Mouse (Mus musculus) lung, embryonic 14.5 days (tissue): ENCODE measurements around the gene Arap1. TPM values are rescaled to one million over a fixed set of nuclear protein-coding genes. Genes with fewer than 3 reads are reported as not detected.

Experiments used
- ATAC-seq: fragments of 200-750 bp; cut with Nextera tagmentation; 2 replicates; pipeline ENCODE4 v1.8.0; 2017; ENCODE audit warnings: mild to moderate bottlenecking, moderate TSS enrichment, moderate library complexity; ENCODE audit not compliant: insufficient read depth
- DNase-seq: peaks from one replicate; pipeline ENCODE4 v3.0.0-alpha.2; 2015
- H3K27ac ChIP-seq: fragments of 300-500 bp; sonication (generic); 2 replicates; pipeline ENCODE4 v1.5.1; 2014; ENCODE audit warnings: low read depth, mild to moderate bottlenecking, moderate library complexity
- H3K27me3 ChIP-seq: fragments of 300-500 bp; sonication (generic); 2 replicates; pipeline ENCODE4 v1.6.1; 2014; ENCODE audit warnings: low read length, control low read depth; ENCODE audit not compliant: insufficient read depth
- H3K36me3 ChIP-seq: fragments of 300-500 bp; sonication (generic); 2 replicates; pipeline ENCODE4 v1.6.1; 2014; ENCODE audit warnings: control low read depth; ENCODE audit not compliant: insufficient read depth
- H3K4me1 ChIP-seq: fragments of 300-500 bp; sonication (generic); 2 replicates; pipeline ENCODE4 v1.6.1; 2014; ENCODE audit warnings: antibody characterized with exemption, control low read depth; ENCODE audit not compliant: insufficient read depth
- H3K4me2 ChIP-seq: fragments of 300-500 bp; sonication (generic); 2 replicates; pipeline ENCODE4 v1.6.1; 2014; ENCODE audit warnings: mild to moderate bottlenecking
- H3K4me3 ChIP-seq: fragments of 300-500 bp; sonication (generic); 2 replicates; pipeline ENCODE4 v1.5.1; 2014; ENCODE audit warnings: low read depth, low read length
- H3K9ac ChIP-seq: fragments of 300-500 bp; sonication (generic); 2 replicates; pipeline ENCODE4 v1.6.1; 2014
- H3K9me3 ChIP-seq: fragments of 300-500 bp; sonication (generic); 2 replicates; pipeline ENCODE4 v1.6.1; 2016; ENCODE audit warnings: low read depth, low read length, control low read depth
- CTCF ChIP-seq: IDR thresholded peaks from 2 replicates; pipeline ENCODE4 v1.5.1; 2016; ENCODE audit warnings: antibody characterized with exemption, low read depth
- WGBS: fragments of 180-500 bp; shearing (Covaris S2); extraction: QIAGEN DNeasy Blood & Tissue Kit; methylation state at CpG from one replicate; pipeline ENCODE4 v1.1.7; 2014; 5-methylcytosine and 5-hydroxymethylcytosine counted together
- polyA plus RNA-seq: library from polyadenylated mRNA; unstranded; fragments of >200 nt; fragmentation: Nextera tagmentation; extraction: Ambion mirVana; gene quantifications from 2 replicates; pipeline ENCODE4 v1.2.1, GENCODE M21; 2014

The Arap1 gene
- polyA plus RNA-seq, 1 experiment from 2014 or later: 122 TPM

DNA sequence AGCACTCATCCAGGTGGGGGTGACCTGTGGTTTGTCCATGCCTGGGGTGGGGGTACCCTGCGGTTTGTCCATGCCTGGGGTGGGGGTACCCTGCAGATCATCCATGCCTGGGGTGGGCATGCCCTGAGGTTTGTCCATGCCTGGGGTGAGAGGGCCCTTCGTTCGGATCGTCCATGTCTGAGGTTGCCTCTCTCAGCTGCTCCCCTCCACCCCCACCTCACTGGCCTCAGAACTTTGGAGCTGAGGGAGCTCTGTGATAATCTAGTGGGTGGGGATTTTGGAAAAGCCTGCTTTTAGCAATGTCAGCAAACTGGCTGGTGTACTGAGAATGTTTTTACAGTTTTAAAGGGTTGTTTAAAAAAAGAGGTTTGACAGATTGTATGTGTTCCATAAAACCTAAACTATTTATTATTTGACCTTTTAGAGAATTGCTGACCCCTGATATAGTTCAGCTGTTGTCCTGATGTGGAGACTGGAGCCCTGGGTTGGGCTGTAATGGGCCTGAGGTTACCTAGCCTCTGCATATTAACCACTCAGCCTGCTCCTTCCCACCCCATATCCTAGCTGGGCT lies 44.1 kb downstream of the Arap1 start:
- DNase-seq (peak; percentile 84), ATAC-seq (peak; percentile 14; the same call in 1 of the 2 replicates)
- 33% methylated on average over 4 of the region's 4 CpGs for WGBS
- Histone ChIP-seq H3K27me3 (no peaks in the 10 kb centered on the region), H3K9me3 (no peaks in the 10 kb centered on the region), H3K4me1 (peaks cover 14% of the 10 kb centered on the region), H3K4me2 (peak overlapping the region; percentile 33), H3K9ac (peak overlapping the region; percentile 13; the same call in 1 of the 2 replicates), H3K27ac (peak overlapping the region; percentile 99), H3K36me3 (peaks cover 47% of the 10 kb centered on the region), H3K4me3 (no peak overlapping the region)
- no peak for TF ChIP-seq CTCF

DNA sequence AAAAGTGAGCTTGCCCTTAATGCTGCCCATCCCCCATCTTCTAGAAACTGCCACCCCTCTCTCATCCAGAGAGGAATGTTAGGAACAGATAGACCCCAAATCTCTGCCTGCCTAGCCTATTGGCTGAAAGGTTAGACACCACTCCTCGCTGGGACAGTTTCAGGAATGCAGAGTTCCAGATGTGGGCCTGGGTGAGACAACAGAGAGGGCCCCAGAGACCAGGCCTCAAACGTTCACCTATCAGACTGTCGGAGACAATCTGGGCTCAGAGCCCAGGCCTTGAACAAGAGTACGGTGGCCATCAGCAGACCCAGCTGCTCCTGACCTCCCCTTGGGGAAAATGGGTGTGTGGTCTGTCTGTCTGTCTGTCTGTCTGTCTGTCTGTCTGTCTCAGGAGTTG lies 45.1 kb downstream of the Arap1 start:
- ATAC-seq (peak; percentile 4; the same call in 1 of the 2 replicates), DNase-seq (peak; percentile 77)
- peak overlapping the region; percentile 1; the same call in 1 of the 2 replicates for H3K9ac ChIP-seq
- no peaks in the 10 kb centered on the region for H3K9me3 ChIP-seq
- H3K36me3 ChIP-seq: peaks cover 47% of the 10 kb centered on the region
- H3K27me3 ChIP-seq: no peaks in the 10 kb centered on the region
- H3K27ac ChIP-seq: peak overlapping the region; percentile 99
- H3K4me2 ChIP-seq: peak overlapping the region; percentile 40
- H3K4me3 ChIP-seq: no peak overlapping the region
- peaks cover 14% of the 10 kb centered on the region for H3K4me1 ChIP-seq
- no peak for TF ChIP-seq CTCF
- 30% methylated on average over 4 of the region's 4 CpGs for WGBS

DNA sequence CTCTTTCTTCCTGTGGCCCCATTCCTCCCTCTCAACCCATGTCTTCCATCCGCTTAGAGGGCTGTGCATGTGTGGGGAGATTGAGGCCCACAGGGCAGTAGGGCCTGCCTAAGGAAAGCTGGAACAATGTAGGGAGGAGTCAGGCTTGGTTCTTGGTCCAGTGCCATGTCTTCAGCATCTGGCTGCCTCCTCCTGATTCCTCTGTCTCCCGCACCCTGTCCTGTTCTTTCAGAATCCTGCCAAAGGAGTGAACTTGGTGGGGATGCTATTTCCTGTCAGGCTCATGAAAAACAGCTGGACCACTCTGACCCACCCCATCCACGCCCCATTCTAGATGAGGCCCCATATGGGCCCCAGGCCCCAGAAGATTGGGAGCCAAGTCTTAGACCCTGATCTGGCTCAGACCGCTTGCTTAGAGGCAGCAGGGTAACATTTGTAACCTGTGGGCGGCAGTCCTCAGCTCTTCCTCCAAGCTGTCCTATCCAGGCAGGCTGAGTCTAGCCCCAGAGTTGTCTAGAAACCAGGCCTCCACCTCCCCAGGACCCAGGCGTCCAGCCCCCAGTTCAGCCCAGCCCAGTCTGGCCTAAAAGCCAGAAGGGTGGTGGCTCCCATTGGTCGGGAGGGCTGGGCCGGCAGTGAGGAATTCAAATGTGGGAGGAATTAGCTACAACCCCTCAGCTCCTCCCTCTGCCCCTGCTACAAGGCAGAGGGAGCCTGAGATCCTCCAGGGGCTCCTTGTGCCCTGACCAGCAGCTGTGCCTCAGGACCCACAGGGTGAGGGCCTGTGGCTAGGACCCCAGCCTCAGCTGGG lies 46.0 kb downstream of the Arap1 start:
- Histone ChIP-seq H3K4me1 (peaks cover 14% of the 10 kb centered on the region), H3K36me3 (peaks cover 49% of the 10 kb centered on the region), H3K4me2 (peak overlapping the region; percentile 79), H3K27ac (peak overlapping the region; percentile 99), H3K27me3 (no peaks in the 10 kb centered on the region), H3K9ac (peak overlapping the region; percentile 54), H3K4me3 (peak overlapping the region; percentile 48), H3K9me3 (no peaks in the 10 kb centered on the region)
- ATAC-seq (peak; percentile 91), DNase-seq (peak; percentile 94)
- WGBS: 21% methylated on average over 8 of the region's 8 CpGs
- TF ChIP-seq CTCF: no peak

DNA sequence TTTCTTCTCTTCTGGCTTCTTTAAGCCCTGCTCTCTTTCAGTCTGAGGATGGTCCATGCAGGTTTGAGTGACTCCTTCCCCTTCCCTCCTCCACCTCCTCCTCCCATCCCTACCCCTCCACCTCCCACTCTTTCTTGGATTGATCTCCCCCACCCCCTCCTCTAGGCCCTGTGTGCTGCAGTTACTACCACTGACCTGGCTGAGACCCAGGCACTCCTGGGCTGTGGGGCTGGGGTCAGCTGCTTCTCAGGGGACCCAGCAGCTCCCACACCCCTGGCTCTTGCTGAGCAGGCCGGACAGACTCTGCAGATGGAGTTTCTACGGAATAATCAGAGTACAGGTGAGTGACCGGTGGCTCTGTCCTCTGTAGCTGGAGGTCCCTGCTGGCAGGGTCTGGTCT lies 46.7 kb downstream of the Arap1 start:
- Histone ChIP-seq H3K4me2 (peak overlapping the region; percentile 79), H3K9ac (peak overlapping the region; percentile 54), H3K27ac (peak overlapping the region; percentile 99), H3K4me1 (peaks cover 14% of the 10 kb centered on the region), H3K4me3 (peak overlapping the region; percentile 48), H3K27me3 (no peaks in the 10 kb centered on the region), H3K36me3 (peaks cover 50% of the 10 kb centered on the region), H3K9me3 (no peaks in the 10 kb centered on the region)
- DNase-seq: no peak
- ATAC-seq: peak; percentile 2; the same call in 1 of the 2 replicates
- 46% methylated on average over 3 of the region's 3 CpGs for WGBS
- no peak for TF ChIP-seq CTCF

DNA sequence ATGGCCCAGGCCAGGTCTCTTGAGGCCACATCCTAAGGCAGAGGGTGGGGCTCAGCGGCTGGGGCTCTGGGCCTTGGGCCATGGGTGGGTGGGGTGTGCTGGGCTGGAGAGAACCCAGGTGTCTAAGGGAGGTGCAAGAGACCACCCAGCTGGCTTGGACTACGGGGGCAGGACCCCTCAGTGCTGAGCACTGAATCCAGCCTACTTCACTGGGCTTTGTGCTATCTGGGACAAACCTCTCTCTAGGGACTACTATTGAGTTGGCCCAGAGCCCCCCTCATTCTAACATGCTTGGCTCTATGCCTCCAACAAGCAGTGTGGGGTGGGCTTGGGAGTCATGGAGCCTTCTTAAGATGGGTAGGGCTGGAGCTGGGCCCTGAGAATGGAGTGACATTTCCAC lies 47.6 kb downstream of the Arap1 start:
- ATAC-seq: no peak
- H3K36me3 ChIP-seq: peaks cover 52% of the 10 kb centered on the region
- peak overlapping the region; percentile 99; the same call in 1 of the 2 replicates for H3K27ac ChIP-seq

DNA sequence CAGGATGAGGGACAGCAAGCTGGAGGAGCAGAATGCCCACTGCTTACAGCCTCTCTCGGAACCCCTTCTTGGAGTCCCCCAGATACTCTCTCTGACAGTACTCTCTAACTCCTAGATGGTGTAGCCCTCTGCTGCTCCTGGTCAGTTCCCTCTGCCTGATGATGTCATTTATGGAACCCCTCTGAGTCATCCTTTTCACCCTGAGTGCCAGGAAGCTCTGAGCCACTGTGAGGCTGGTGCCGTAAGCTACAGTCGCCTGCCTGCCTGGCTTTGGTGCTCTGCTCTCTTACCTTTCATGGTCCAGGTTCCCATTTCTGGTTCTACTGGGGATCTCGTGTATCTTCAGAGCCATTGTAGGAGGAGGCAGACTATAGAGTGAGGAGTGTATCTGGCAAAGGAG lies 49.3 kb downstream of the Arap1 start:
- Histone ChIP-seq H3K4me3 (no peak overlapping the region), H3K36me3 (peaks cover 66% of the 10 kb centered on the region), H3K27ac (no peak overlapping the region), H3K4me2 (no peak overlapping the region), H3K9ac (no peak overlapping the region), H3K4me1 (peaks cover 14% of the 10 kb centered on the region), H3K9me3 (no peaks in the 10 kb centered on the region), H3K27me3 (no peaks in the 10 kb centered on the region)
- TF ChIP-seq CTCF: no peak
- 87% methylated on average over 4 of the region's 4 CpGs for WGBS
- DNase-seq (no peak), ATAC-seq (no peak)

More for the DNA sequence above, 47.6 kb downstream of the Arap1 start:
- H3K9ac ChIP-seq: peak overlapping the region; percentile 54
- DNase-seq: peak; percentile 61
- TF ChIP-seq CTCF: no peak
- peak overlapping the region; percentile 79 for H3K4me2 ChIP-seq
- peak overlapping the region; percentile 48 for H3K4me3 ChIP-seq
- no peaks in the 10 kb centered on the region for H3K27me3 ChIP-seq
- H3K4me1 ChIP-seq: peaks cover 14% of the 10 kb centered on the region
- no peaks in the 10 kb centered on the region for H3K9me3 ChIP-seq
- 52% methylated on average over 2 of the region's 2 CpGs for WGBS

DNA sequence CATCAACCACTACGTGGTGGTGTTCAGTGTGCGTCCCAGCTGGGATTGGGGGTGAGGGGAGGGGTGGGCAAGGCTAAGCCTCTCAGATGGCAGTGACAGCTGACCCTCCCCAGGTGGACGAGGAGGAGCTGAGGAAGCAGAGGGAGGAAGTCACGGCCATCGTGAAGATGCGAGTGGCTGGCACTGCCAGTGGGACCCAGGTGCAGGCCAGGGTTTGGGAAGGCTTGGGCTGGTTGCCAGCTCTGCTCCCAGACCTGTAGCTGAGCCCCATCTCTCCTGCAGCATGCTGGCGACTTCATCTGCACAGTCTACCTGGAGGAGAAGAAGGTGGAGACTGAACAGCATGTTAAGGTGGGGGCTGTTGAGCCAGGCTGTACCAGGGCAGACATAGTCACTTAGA lies 53.6 kb downstream of the Arap1 start:
- Histone ChIP-seq H3K4me2 (no peak overlapping the region), H3K9me3 (no peaks in the 10 kb centered on the region), H3K36me3 (peaks cover 97% of the 10 kb centered on the region), H3K4me3 (no peak overlapping the region), H3K9ac (no peak overlapping the region), H3K4me1 (no peaks in the 10 kb centered on the region), H3K27me3 (no peaks in the 10 kb centered on the region), H3K27ac (no peak overlapping the region)
- ATAC-seq: no peak
- WGBS: 89% methylated on average over 7 of the region's 7 CpGs
- no peak for DNase-seq
- TF ChIP-seq CTCF: no peak
